Mouse (Mus musculus): ENCODE data around the gene Fam71a. TPM values are rescaled to one million over a fixed set of nuclear protein-coding genes. Genes with fewer than 3 reads are reported as not detected.

Gene Fam71a
- total and polyA plus RNA-seq, 3 experiments: not detected

DNA sequence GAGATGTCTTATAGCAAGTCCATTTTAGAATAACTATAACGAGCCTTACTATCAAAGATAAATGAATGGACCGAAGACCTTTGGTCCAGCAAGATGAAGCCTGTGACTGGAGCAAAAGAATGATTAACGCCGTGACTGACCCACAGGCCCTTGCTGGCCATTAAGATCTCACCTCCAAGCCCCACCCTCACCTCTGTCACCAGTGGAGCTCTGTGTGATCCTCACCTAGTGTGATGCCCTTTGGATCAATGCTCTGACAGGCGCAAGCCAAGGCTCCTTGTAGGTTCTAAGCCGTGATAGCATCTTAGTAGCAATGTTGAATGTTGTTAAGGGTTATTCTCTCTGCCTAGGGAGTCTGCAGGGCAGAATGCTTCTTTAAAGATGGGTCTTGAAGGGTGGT is 31.4 kb upstream of the Fam71a start:
- H3K79me2 ChIP-seq (replicated peaks; ENCODE audit: control insufficient read depth, extremely low read depth, insufficient read depth, poor library complexity, severe bottlenecking): no peaks in the 10 kb centered on the region
- peaks cover 4% of the 10 kb centered on the region for H3K27me3 ChIP-seq (replicated peaks)
- TF ChIP-seq SIN3A (IDR thresholded peaks at IDR 0.05; ENCODE audit: low read length): no peak
- no peak for TF ChIP-seq TCF12 (IDR thresholded peaks at IDR 0.05; ENCODE audit: low read depth, low read length)
- TF ChIP-seq CTCF (conservative IDR thresholded peaks at IDR 0.05 in 1 of 2, IDR thresholded peaks at IDR 0.05 in 1 of 2; ENCODE audit: low read depth in 2 of 2, low read length in 2 of 2): no peak
- no peak for TF ChIP-seq PAX5 (IDR thresholded peaks at IDR 0.05; ENCODE audit: low read length)
- TF ChIP-seq USF2 (conservative IDR thresholded peaks at IDR 0.05; ENCODE audit: low read depth, low read length): no peak
- TF ChIP-seq ZMIZ1 (IDR thresholded peaks at IDR 0.05; ENCODE audit: low read depth, low read length): no peak
- TF ChIP-seq POLR2AphosphoS2 (IDR thresholded peaks at IDR 0.05; ENCODE audit: low read depth, low read length): no peak
- no peak for TF ChIP-seq MYC (IDR thresholded peaks at IDR 0.05; ENCODE audit: low read depth, low read length)
- no peak for TF ChIP-seq CHD2 (IDR thresholded peaks at IDR 0.05; ENCODE audit: low read length)
- no peak for TF ChIP-seq JUND (conservative IDR thresholded peaks at IDR 0.05; ENCODE audit: low read depth, low read length)
- no peak for TF ChIP-seq MXI1 (IDR thresholded peaks at IDR 0.05; ENCODE audit: low read depth, low read length)
- TF ChIP-seq USF1 (IDR thresholded peaks at IDR 0.05; ENCODE audit: low read depth, low read length): no peak
- TF ChIP-seq NELFE (IDR thresholded peaks at IDR 0.05; ENCODE audit: low read depth, low read length): no peak
- TF ChIP-seq EP300 (IDR thresholded peaks at IDR 0.05; ENCODE audit: low read length): no peak
- TF ChIP-seq MAFK (IDR thresholded peaks at IDR 0.05; ENCODE audit: insufficient replicate concordance, low read length): no peak
- TF ChIP-seq ZNF384 (IDR thresholded peaks at IDR 0.05; ENCODE audit: low read depth, low read length): no peak
- no peak for TF ChIP-seq SMC3 (IDR thresholded peaks at IDR 0.05; ENCODE audit: low read depth, low read length)
- no peak for TF ChIP-seq KAT2A (IDR thresholded peaks at IDR 0.05; ENCODE audit: insufficient replicate concordance, low read length)
- TF ChIP-seq MAZ (IDR thresholded peaks at IDR 0.05; ENCODE audit: low read depth, low read length): no peak
- H3K9me3 ChIP-seq (replicated peaks; ENCODE audit: low read length): peaks cover 7% of the 10 kb centered on the region
- no peak for DNase-seq (ENCODE audit: extremely low read depth)
- H3K4me1 ChIP-seq (ENCODE audit: control insufficient read depth in 1 of 2, insufficient read depth in 2 of 2): peaks cover 24 to 71% of the 10 kb centered on the region in 2 experiments
- no peak overlapping the region for H3K27ac ChIP-seq (ENCODE audit: insufficient read depth, low read depth)
- H3K36me3 ChIP-seq (replicated peaks in 1 of 2; ENCODE audit: control insufficient read depth in 1 of 2, insufficient read depth in 1 of 2, low read length in 1 of 2): no peaks in the 10 kb centered on the region
- in situ Hi-C loops (cut with MboI; ENCODE audit: low pct_ligation_motif_present, low pct_unique_long_range_greater_than_20kb, low sequenced_read_pairs) (no loop called here), dilution Hi-C loops (cut with MboI; ENCODE audit: extremely low pct_ligation_motif_present, extremely low pct_unique_long_range_greater_than_20kb, low sequenced_read_pairs) (no loop called here)
- H3K4me2 ChIP-seq (ENCODE audit: insufficient read depth, low read depth, poor library complexity, severe bottlenecking): no peak overlapping the region
- no peak overlapping the region for H3K9ac ChIP-seq (ENCODE audit: insufficient read depth, low read depth)
- H3K4me3 ChIP-seq (replicated peaks in 1 of 3; ENCODE audit: low read depth in 2 of 3, low read length in 2 of 3, poor library complexity in 1 of 3): no peak overlapping the region

DNA sequence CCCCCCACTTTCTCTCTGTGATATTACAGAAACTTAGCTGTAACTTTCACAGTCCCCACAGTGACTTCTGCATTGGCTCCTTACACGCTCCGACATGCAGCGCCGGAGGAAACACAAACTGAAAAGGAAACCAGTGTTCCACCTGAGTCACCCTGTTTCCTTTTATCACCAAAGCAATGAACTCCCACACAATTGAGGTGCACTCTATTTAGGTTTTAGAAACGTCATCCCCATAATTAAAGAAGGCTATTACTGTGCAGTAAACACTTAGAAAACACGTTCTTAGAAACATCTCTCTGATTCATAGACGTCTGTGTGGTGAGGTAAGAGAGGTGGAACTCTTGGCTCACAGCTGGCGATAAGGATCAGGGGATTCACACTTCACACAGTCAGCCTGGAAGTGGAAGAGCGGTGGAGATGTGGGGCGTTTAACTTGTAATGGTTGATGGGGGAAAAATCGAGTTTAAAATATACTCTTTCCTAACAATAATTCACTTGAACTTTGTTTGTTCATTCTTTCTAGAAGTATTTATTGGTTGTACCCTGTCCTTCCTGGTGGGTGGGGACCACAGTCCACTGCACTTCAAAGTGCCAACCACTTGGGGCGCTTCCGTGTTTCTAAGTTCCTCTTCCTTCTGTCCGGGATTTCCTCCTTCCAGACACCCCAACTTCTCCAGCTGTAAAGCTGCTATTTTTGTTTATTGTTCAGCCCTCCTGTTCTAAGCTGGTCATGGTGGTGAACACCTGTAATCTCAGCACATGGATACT is 29.2 kb upstream of the Fam71a start:
- H3K9me3 ChIP-seq (replicated peaks; ENCODE audit: low read length): no peaks in the 10 kb centered on the region
- in situ Hi-C loops (cut with MboI; ENCODE audit: low pct_ligation_motif_present, low pct_unique_long_range_greater_than_20kb, low sequenced_read_pairs) (no loop called here), dilution Hi-C loops (cut with MboI; ENCODE audit: extremely low pct_ligation_motif_present, extremely low pct_unique_long_range_greater_than_20kb, low sequenced_read_pairs) (no loop called here)
- peaks cover 4% of the 10 kb centered on the region for H3K27me3 ChIP-seq (replicated peaks)
- peak overlapping the region; percentile 66 for H3K9ac ChIP-seq (ENCODE audit: insufficient read depth, low read depth)
- H3K4me3 ChIP-seq (replicated peaks in 1 of 3; ENCODE audit: low read depth in 2 of 3, low read length in 2 of 3, poor library complexity in 1 of 3): peak overlapping the region in 2 of 3 experiments; percentile 3 to 7
- DNase-seq (ENCODE audit: extremely low read depth): peak; percentile 90
- peak overlapping the region; percentile 71; the same call in 1 of the 2 replicates for H3K27ac ChIP-seq (ENCODE audit: insufficient read depth, low read depth)
- peak overlapping the region; percentile 76 for H3K4me2 ChIP-seq (ENCODE audit: insufficient read depth, low read depth, poor library complexity, severe bottlenecking)
- H3K4me1 ChIP-seq (ENCODE audit: control insufficient read depth in 1 of 2, insufficient read depth in 2 of 2): peaks cover 35 to 77% of the 10 kb centered on the region in 2 experiments
- no peaks in the 10 kb centered on the region for H3K36me3 ChIP-seq (replicated peaks in 1 of 2; ENCODE audit: control insufficient read depth in 1 of 2, insufficient read depth in 1 of 2, low read length in 1 of 2)
- H3K79me2 ChIP-seq (replicated peaks; ENCODE audit: control insufficient read depth, extremely low read depth, insufficient read depth, poor library complexity, severe bottlenecking): no peaks in the 10 kb centered on the region
- TF ChIP-seq CTCF (conservative IDR thresholded peaks at IDR 0.05 in 1 of 2, IDR thresholded peaks at IDR 0.05 in 1 of 2; ENCODE audit: low read depth in 2 of 2, low read length in 2 of 2) (peak; percentile 27 to 62), RAD21 (IDR thresholded peaks at IDR 0.05; ENCODE audit: low read depth, low read length) (peak; percentile 19), ELF1 (IDR thresholded peaks at IDR 0.05; ENCODE audit: low read depth, low read length) (peak; percentile 79), MYC (IDR thresholded peaks at IDR 0.05; ENCODE audit: low read depth, low read length) (0 out of 2 replicates have a peak, but pooled peaks have one; percentile 10), CHD1 (IDR thresholded peaks at IDR 0.05; ENCODE audit: low read depth, low read length) (peak; percentile 96), IRF4 (IDR thresholded peaks at IDR 0.05; ENCODE audit: low read depth, low read length) (peak; percentile 83), CHD2 (IDR thresholded peaks at IDR 0.05; ENCODE audit: low read length) (peak; percentile 68), ZNF384 (IDR thresholded peaks at IDR 0.05; ENCODE audit: low read depth, low read length) (no peak), ZC3H11A (IDR thresholded peaks at IDR 0.05; ENCODE audit: low read depth, low read length) (no peak), E2F4 (IDR thresholded peaks at IDR 0.05; ENCODE audit: insufficient replicate concordance, low read depth, low read length) (no peak), BHLHE40 (IDR thresholded peaks at IDR 0.05; ENCODE audit: low read depth, low read length) (peak; percentile 81), HCFC1 (IDR thresholded peaks at IDR 0.05; ENCODE audit: low read depth, low read length) (no peak), GABPA (IDR thresholded peaks at IDR 0.05; ENCODE audit: insufficient replicate concordance, low read depth, low read length) (no peak), EP300 (IDR thresholded peaks at IDR 0.05; ENCODE audit: low read length) (peak; percentile 74), NELFE (IDR thresholded peaks at IDR 0.05; ENCODE audit: low read depth, low read length) (peak; percentile 48; the same call in 1 of the 2 replicates), ZKSCAN1 (IDR thresholded peaks at IDR 0.05; ENCODE audit: borderline replicate concordance, low read depth, low read length) (no peak), MXI1 (IDR thresholded peaks at IDR 0.05; ENCODE audit: low read depth, low read length) (peak; percentile 52; the same call in 1 of the 2 replicates), USF2 (conservative IDR thresholded peaks at IDR 0.05; ENCODE audit: low read depth, low read length) (no peak), USF1 (IDR thresholded peaks at IDR 0.05; ENCODE audit: low read depth, low read length) (no peak), MAFK (IDR thresholded peaks at IDR 0.05; ENCODE audit: insufficient replicate concordance, low read length) (peak; percentile 63; the same call in 1 of the 2 replicates), POLR2A (IDR thresholded peaks at IDR 0.05; ENCODE audit: low read depth, low read length) (no peak)

Data from CH12.LX (cell line).